Mouse (Mus musculus): ENCODE results near the gene Edem2. TPM values are rescaled to one million over a fixed set of nuclear protein-coding genes. Genes with fewer than 3 reads are reported as not detected.
"Not testable (repeated sequence)": the region's sequence is repeated elsewhere in the genome, so short reads cannot be mapped to it uniquely, and the experiment has no call there.

The Edem2 gene
- polyA plus RNA-seq, 1 experiment from 2014 or later, result 28.7 TPM

DNA sequence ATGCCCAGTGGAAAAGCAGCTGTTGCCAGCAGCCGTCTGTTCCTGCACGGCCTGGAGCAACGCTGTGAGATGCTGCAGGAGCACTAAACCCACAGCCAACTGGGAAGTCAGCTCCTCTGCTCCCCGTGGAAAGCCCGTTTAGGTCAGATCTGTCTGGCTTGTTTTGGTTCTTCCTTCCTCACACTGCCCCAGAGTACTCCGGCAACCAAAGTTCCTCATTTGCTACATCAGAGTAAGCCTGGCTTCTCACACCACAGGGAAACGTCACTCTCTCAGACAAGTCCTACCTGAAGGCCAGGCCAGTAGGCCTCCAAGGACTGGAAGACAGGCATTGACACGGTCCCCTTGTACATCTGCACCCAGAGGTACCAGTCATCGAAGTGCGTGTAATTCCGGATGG lies 18.7 kb downstream of the Edem2 start:
- H3K36me3 ChIP-seq (ENCODE audit: control insufficient read depth, insufficient read depth, low read length), result peaks cover 65% of the 10 kb centered on the region
- 86% methylated on average over 11 of the region's 11 CpGs for WGBS

DNA sequence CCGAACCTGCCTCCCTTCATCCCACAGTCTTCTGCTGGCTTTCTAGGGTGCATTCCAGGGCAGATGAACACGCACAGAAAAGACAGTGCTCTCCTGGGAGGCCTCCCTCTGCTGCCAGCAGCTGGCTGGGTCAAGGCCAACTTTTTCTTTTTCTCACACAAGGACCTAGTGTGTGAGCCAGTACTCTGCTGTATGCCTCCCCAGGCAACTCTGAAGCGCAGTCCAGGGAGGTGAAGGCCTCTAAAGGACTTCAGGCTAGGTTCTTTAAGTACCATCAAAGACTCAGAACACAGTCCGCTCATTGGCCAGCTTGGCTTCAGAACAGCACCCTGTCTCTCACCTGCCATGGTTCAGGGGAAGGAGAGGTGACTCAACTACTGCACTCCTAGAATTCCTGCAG lies 22.0 kb downstream of the Edem2 start:
- no peak for ATAC-seq (ENCODE audit: insufficient number of reproducible peaks, insufficient read depth, low FRiP score, low read depth)
- no peaks in the 10 kb centered on the region for H3K27me3 ChIP-seq (ENCODE audit: control insufficient read depth, insufficient read depth, low read length)
- H3K9me3 ChIP-seq (ENCODE audit: control insufficient read depth, low read length), result no peaks in the 10 kb centered on the region
- 65% methylated on average over 4 of the region's 4 CpGs for WGBS
- no peak overlapping the region for H3K4me3 ChIP-seq (ENCODE audit: control insufficient read depth in 1 of 2, insufficient read depth in 1 of 2, low read depth in 1 of 2, low read length in 2 of 2)
- 0 out of 4 replicates have a peak, but pooled peaks cover 0 to 4% of the 10 kb centered on the region in 2 experiments for H3K4me1 ChIP-seq (ENCODE audit: control insufficient read depth in 2 of 2, insufficient read depth in 2 of 2, low read length in 2 of 2)
- no peak overlapping the region for H3K27ac ChIP-seq (replicated peaks in 1 of 2; ENCODE audit: control insufficient read depth in 1 of 2, insufficient read depth in 1 of 2, low read depth in 2 of 2, low read length in 2 of 2)
- no peak overlapping the region; the same call in 1 of the 2 replicates for H3K9ac ChIP-seq (ENCODE audit: low read length)
- H3K36me3 ChIP-seq (ENCODE audit: control insufficient read depth, insufficient read depth, low read length), result peaks cover 49% of the 10 kb centered on the region
- no peak overlapping the region for H3K4me2 ChIP-seq (ENCODE audit: low read length)

More for the DNA sequence above, 18.7 kb downstream of the Edem2 start:
- Histone ChIP-seq H3K4me1 (ENCODE audit: control insufficient read depth in 2 of 2, insufficient read depth in 2 of 2, low read length in 2 of 2) (0 out of 4 replicates have a peak, but pooled peaks cover 0 to 4% of the 10 kb centered on the region in 2 experiments), H3K27ac (replicated peaks in 1 of 2; ENCODE audit: control insufficient read depth in 1 of 2, insufficient read depth in 1 of 2, low read depth in 2 of 2, low read length in 2 of 2) (no peak overlapping the region), H3K27me3 (ENCODE audit: control insufficient read depth, insufficient read depth, low read length) (no peaks in the 10 kb centered on the region), H3K4me3 (ENCODE audit: control insufficient read depth in 1 of 2, insufficient read depth in 1 of 2, low read depth in 1 of 2, low read length in 2 of 2) (no peak overlapping the region), H3K9me3 (ENCODE audit: control insufficient read depth, low read length) (no peaks in the 10 kb centered on the region), H3K9ac (ENCODE audit: low read length) (no peak overlapping the region), H3K4me2 (ENCODE audit: low read length) (no peak overlapping the region)
- no peak for ATAC-seq (ENCODE audit: insufficient number of reproducible peaks, insufficient read depth, low FRiP score, low read depth)

DNA sequence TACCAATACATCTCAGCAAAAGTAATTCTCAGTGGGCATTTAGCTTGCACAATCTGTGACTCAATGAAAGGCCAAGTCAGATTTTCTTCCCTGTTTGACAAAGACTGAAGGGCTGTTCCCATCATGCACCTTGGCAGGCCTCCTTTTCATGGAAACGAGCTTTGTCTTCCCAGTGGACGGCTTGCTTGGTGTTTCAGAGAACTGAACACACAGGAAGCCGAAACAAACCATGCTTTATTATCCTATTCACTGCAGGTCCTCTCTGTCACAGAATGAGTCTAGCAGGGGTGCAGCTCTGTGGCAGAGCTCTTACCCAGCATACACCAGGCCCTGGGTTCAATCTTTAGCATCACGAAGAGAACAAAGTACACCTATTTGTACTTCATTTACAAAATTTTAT lies 25.6 kb downstream of the Edem2 start:
- WGBS, result 78% methylated on average over 4 of the region's 4 CpGs
- H3K27me3 ChIP-seq (ENCODE audit: control insufficient read depth, insufficient read depth, low read length), result no peaks in the 10 kb centered on the region
- H3K9ac ChIP-seq (ENCODE audit: low read length), result no peak overlapping the region
- no peak overlapping the region for H3K4me3 ChIP-seq (ENCODE audit: control insufficient read depth in 1 of 2, insufficient read depth in 1 of 2, low read depth in 1 of 2, low read length in 2 of 2)
- no peak overlapping the region for H3K4me2 ChIP-seq (ENCODE audit: low read length)
- 0 out of 4 replicates have a peak, but pooled peaks cover 0 to 4% of the 10 kb centered on the region in 2 experiments for H3K4me1 ChIP-seq (ENCODE audit: control insufficient read depth in 2 of 2, insufficient read depth in 2 of 2, low read length in 2 of 2)
- no peak overlapping the region for H3K27ac ChIP-seq (replicated peaks in 1 of 2; ENCODE audit: control insufficient read depth in 1 of 2, insufficient read depth in 1 of 2, low read depth in 2 of 2, low read length in 2 of 2)
- no peaks in the 10 kb centered on the region for H3K9me3 ChIP-seq (ENCODE audit: control insufficient read depth, low read length)
- ATAC-seq (ENCODE audit: insufficient number of reproducible peaks, insufficient read depth, low FRiP score, low read depth), result no peak
- peaks cover 26% of the 10 kb centered on the region for H3K36me3 ChIP-seq (ENCODE audit: control insufficient read depth, insufficient read depth, low read length)

DNA sequence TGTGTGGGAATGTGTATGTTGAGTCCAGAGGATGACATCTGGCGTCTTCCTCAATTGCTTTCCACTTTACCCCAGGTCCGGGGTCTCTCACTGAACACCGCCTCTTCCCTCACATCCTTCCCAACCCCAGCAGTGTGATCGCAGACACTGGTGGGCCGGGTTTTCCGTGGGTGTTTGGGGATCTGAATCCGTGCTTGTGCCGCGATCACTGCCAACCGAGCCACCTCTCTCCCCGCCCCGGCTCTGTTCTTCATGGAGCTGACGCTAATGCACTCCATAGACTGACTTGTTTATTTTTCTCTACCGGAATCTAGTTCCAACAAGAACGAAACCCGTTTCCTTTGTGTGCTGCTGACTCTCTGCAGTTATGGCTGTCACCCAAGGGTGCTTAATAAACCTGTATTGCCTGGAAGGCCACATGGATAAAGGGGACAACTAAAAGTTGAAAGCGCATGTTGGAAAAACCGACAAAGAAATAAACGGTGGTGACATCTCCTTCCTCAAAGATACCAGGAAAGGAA lies 27.8 kb downstream of the Edem2 start:
- H3K4me3 ChIP-seq (ENCODE audit: control insufficient read depth in 1 of 2, insufficient read depth in 1 of 2, low read depth in 1 of 2, low read length in 2 of 2), result no peak overlapping the region
- ATAC-seq (ENCODE audit: insufficient number of reproducible peaks, insufficient read depth, low FRiP score, low read depth), result no peak
- no peaks in the 10 kb centered on the region for H3K9me3 ChIP-seq (ENCODE audit: control insufficient read depth, low read length)
- H3K4me1 ChIP-seq (ENCODE audit: control insufficient read depth in 2 of 2, insufficient read depth in 2 of 2, low read length in 2 of 2), result no peaks in the 10 kb centered on the region
- no peak overlapping the region for H3K9ac ChIP-seq (ENCODE audit: low read length)
- no peak overlapping the region for H3K4me2 ChIP-seq (ENCODE audit: low read length)
- H3K36me3 ChIP-seq (ENCODE audit: control insufficient read depth, insufficient read depth, low read length), result peaks cover 19% of the 10 kb centered on the region
- H3K27me3 ChIP-seq (ENCODE audit: control insufficient read depth, insufficient read depth, low read length), result no peaks in the 10 kb centered on the region
- 85% methylated on average over 19 of the region's 19 CpGs for WGBS
- H3K27ac ChIP-seq (replicated peaks in 1 of 2; ENCODE audit: control insufficient read depth in 1 of 2, insufficient read depth in 1 of 2, low read depth in 2 of 2, low read length in 2 of 2), result no peak overlapping the region

DNA sequence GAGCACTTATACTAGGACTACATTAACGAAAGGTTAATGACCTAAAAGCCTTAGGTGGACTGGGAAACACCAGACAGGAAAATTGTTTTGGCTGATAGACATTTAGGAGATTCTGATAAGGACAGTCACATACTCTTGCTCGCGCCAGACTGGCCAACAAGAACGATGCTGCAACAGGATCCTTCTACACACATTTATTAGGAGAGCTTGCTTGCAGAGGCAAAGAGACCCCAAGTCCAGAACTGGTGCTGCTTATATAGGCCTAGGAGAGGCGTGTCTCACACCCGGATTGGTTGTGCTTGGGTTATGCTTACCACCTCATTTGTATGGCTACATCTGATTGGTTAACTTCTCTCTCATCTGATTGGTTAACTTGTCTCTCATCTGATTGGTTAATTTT lies 30.8 kb downstream of the Edem2 start:
- H3K4me2 ChIP-seq (ENCODE audit: low read length); ATAC-seq (ENCODE audit: insufficient number of reproducible peaks, insufficient read depth, low FRiP score, low read depth): not testable (repeated sequence)
- 88% methylated on average over 6 of the region's 6 CpGs for WGBS

DNA sequence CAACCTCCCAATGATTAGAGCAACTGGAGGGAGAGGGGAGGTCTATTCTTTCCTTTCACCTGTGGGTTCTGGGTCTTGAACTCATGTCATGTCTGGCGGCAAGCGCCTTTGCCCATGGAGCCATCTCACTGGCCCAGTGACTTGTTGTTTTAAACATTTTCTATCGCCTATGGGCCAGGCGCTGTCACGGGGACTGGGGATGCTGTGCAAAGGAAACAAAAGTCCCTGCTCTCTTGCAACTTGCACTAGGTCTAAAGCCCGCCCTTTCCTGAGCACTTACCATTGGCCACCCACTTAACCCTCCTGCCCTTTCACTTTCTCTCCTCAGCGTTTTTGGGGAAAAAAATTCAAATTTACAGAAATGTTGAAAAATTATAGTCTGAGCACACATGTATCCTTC lies 32.4 kb downstream of the Edem2 start:
- no peak overlapping the region for H3K4me2 ChIP-seq (ENCODE audit: low read length)
- H3K27ac ChIP-seq (replicated peaks in 1 of 2; ENCODE audit: control insufficient read depth in 1 of 2, insufficient read depth in 1 of 2, low read depth in 2 of 2, low read length in 2 of 2), result no peak overlapping the region
- peaks cover 4% of the 10 kb centered on the region for H3K36me3 ChIP-seq (ENCODE audit: control insufficient read depth, insufficient read depth, low read length)
- H3K27me3 ChIP-seq (ENCODE audit: control insufficient read depth, insufficient read depth, low read length), result no peaks in the 10 kb centered on the region
- no peak overlapping the region for H3K9ac ChIP-seq (ENCODE audit: low read length)
- ATAC-seq (ENCODE audit: insufficient number of reproducible peaks, insufficient read depth, low FRiP score, low read depth), result no peak
- H3K4me3 ChIP-seq (ENCODE audit: control insufficient read depth in 1 of 2, insufficient read depth in 1 of 2, low read depth in 1 of 2, low read length in 2 of 2), result no peak overlapping the region
- H3K9me3 ChIP-seq (ENCODE audit: control insufficient read depth, low read length), result no peaks in the 10 kb centered on the region
- 69% methylated on average over 7 of the region's 7 CpGs for WGBS
- no peaks in the 10 kb centered on the region for H3K4me1 ChIP-seq (ENCODE audit: control insufficient read depth in 2 of 2, insufficient read depth in 2 of 2, low read length in 2 of 2)

More for the DNA sequence above, 30.8 kb downstream of the Edem2 start:
- not testable (repeated sequence) for H3K4me3 ChIP-seq (ENCODE audit: control insufficient read depth in 1 of 2, insufficient read depth in 1 of 2, low read depth in 1 of 2, low read length in 2 of 2); H3K4me1 ChIP-seq (ENCODE audit: control insufficient read depth in 2 of 2, insufficient read depth in 2 of 2, low read length in 2 of 2); H3K27ac ChIP-seq (replicated peaks in 1 of 2; ENCODE audit: control insufficient read depth in 1 of 2, insufficient read depth in 1 of 2, low read depth in 2 of 2, low read length in 2 of 2); H3K9me3 ChIP-seq (ENCODE audit: control insufficient read depth, low read length); H3K27me3 ChIP-seq (ENCODE audit: control insufficient read depth, insufficient read depth, low read length); H3K9ac ChIP-seq (ENCODE audit: low read length)
- H3K36me3 ChIP-seq (ENCODE audit: control insufficient read depth, insufficient read depth, low read length), result peaks cover 14% of the 10 kb centered on the region

DNA sequence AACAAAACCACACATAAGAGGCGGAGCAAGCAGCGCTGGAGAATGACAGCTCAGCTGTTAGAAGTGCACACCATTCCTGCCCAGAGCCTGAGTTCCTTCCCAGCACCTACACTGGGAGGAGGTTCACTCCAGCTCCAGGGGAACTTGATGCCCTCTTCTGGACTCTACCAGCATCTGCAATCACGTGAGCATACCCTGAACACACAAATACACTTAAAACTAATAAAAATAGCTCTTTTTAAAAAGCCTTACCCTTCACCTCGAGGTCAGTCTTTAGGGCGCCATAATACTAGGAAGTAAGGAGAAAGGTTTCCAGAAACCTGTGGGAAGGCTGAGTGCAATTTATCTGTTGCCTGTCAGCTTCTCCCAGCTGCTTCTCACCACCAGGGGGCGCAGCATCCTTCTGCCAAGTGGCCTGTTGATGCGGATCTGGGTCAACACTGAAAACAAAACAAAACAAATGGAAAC lies 33.1 kb downstream of the Edem2 start:
- H3K4me2 ChIP-seq (ENCODE audit: low read length), result no peak overlapping the region
- no peak overlapping the region for H3K4me3 ChIP-seq (ENCODE audit: control insufficient read depth in 1 of 2, insufficient read depth in 1 of 2, low read depth in 1 of 2, low read length in 2 of 2)
- H3K27ac ChIP-seq (replicated peaks in 1 of 2; ENCODE audit: control insufficient read depth in 1 of 2, insufficient read depth in 1 of 2, low read depth in 2 of 2, low read length in 2 of 2), result no peak overlapping the region
- 17% methylated on average over 7 of the region's 7 CpGs for WGBS
- no peaks in the 10 kb centered on the region for H3K36me3 ChIP-seq (ENCODE audit: control insufficient read depth, insufficient read depth, low read length)
- 0 out of 4 replicates have a peak, but pooled peaks cover 0 to 3% of the 10 kb centered on the region in 2 experiments for H3K4me1 ChIP-seq (ENCODE audit: control insufficient read depth in 2 of 2, insufficient read depth in 2 of 2, low read length in 2 of 2)
- no peak overlapping the region for H3K9ac ChIP-seq (ENCODE audit: low read length)
- ATAC-seq (ENCODE audit: insufficient number of reproducible peaks, insufficient read depth, low FRiP score, low read depth), result no peak
- H3K27me3 ChIP-seq (ENCODE audit: control insufficient read depth, insufficient read depth, low read length), result no peaks in the 10 kb centered on the region
- H3K9me3 ChIP-seq (ENCODE audit: control insufficient read depth, low read length), result no peaks in the 10 kb centered on the region

DNA sequence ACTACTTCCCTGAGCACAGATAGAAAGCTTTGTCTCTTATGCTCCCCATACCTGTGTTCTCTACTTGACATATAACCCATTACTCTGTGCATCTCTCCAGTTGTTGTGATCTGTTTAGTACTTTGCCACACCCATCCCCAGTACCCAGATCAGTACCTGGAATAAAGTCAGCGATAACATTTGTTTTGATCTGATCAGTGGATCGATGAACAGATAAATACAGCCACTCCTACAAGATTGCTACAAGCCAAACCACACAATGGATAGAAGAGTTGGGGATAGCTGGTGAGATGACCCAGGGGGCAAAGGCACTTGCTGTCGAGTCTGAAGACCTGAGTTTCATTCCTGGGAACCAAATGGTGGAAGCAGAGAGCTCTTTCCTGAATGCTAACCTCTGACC lies 34.0 kb downstream of the Edem2 start:
- no peak for ATAC-seq (ENCODE audit: insufficient number of reproducible peaks, insufficient read depth, low FRiP score, low read depth)
- no peak overlapping the region for H3K4me2 ChIP-seq (ENCODE audit: low read length)
- no peak overlapping the region for H3K4me3 ChIP-seq (ENCODE audit: control insufficient read depth in 1 of 2, insufficient read depth in 1 of 2, low read depth in 1 of 2, low read length in 2 of 2)
- H3K27ac ChIP-seq (replicated peaks in 1 of 2; ENCODE audit: control insufficient read depth in 1 of 2, insufficient read depth in 1 of 2, low read depth in 2 of 2, low read length in 2 of 2), result no peak overlapping the region
- H3K36me3 ChIP-seq (ENCODE audit: control insufficient read depth, insufficient read depth, low read length), result no peaks in the 10 kb centered on the region; the same call in 1 of the 2 replicates
- no peaks in the 10 kb centered on the region for H3K9me3 ChIP-seq (ENCODE audit: control insufficient read depth, low read length)
- no peak overlapping the region for H3K9ac ChIP-seq (ENCODE audit: low read length)
- peaks cover 0 to 11% of the 10 kb centered on the region in 2 experiments; a peak in 2 of 4 replicates for H3K4me1 ChIP-seq (ENCODE audit: control insufficient read depth in 2 of 2, insufficient read depth in 2 of 2, low read length in 2 of 2)
- WGBS, result 67% methylated on average over 3 of the region's 3 CpGs
- no peaks in the 10 kb centered on the region for H3K27me3 ChIP-seq (ENCODE audit: control insufficient read depth, insufficient read depth, low read length)
